Mouse (Mus musculus) thymus, postnatal 0 days (tissue): ENCODE data around the gene Ripk1. TPM values are rescaled to one million over a fixed set of nuclear protein-coding genes. Genes with fewer than 3 reads are reported as not detected.

Experiments
- DNase-seq: peaks from one replicate; pipeline ENCODE4 v3.0.0-alpha.2; 2015; ENCODE audit warnings: low spot score
- polyA plus RNA-seq: library from polyadenylated mRNA; unstranded; fragments of >200 nt; fragmentation: Nextera tagmentation; extraction: Ambion mirVana; gene quantifications from 2 replicates; pipeline ENCODE4 v1.2.1, GENCODE M21; 2015

Gene Ripk1
- 12.9 and 13.5 TPM in 2 replicates for polyA plus RNA-seq

GRCm38 (mm10) chr13:34002058-34003006 is at the start of gene Ripk1, which contains the start of gene Serpinb6a:
Ripk1 (plus strand) TSS chr13:34002363.
Serpinb6a (minus strand) TSS chr13:34002794.
- DNase-seq: peak; percentile 95

GRCm38 (mm10) chr13:33952947-33953346 is 49.2 kb upstream of the Ripk1 start:
- no peak for DNase-seq

GRCm38 (mm10) chr13:33956571-33957421 is 45.4 kb upstream of the Ripk1 start:
- DNase-seq: peak; percentile 49

- no peak for DNase-seq
Observed at GRCm38 (mm10) chr13:33959771-33960170, 42.4 kb upstream of the Ripk1 start.

GRCm38 (mm10) chr13:33964206-33965046 is 37.7 kb upstream of the Ripk1 start, which contains the start of gene Nqo2:
Nqo2 (plus strand) TSS chr13:33964687.
- peak; percentile 51 for DNase-seq

GRCm38 (mm10) chr13:33965056-33966024 is 36.8 kb upstream of the Ripk1 start:
- peak; percentile 30 for DNase-seq

GRCm38 (mm10) chr13:33966025-33966412 is 36.1 kb upstream of the Ripk1 start:
- DNase-seq: no peak

GRCm38 (mm10) chr13:33966574-33966973 is 35.6 kb upstream of the Ripk1 start:
- DNase-seq: no peak

- no peak for DNase-seq
Observed at GRCm38 (mm10) chr13:33989625-33990024, 12.5 kb upstream of the Ripk1 start.

- DNase-seq: peak; percentile 63
Observed at GRCm38 (mm10) chr13:33995197-33995596, 7.0 kb upstream of the Ripk1 start.

GRCm38 (mm10) chr13:34003058-34003457 is 895 bp downstream of the Ripk1 start:
- DNase-seq: no peak

GRCm38 (mm10) chr13:34007234-34007633 is 5.1 kb downstream of the Ripk1 start:
- DNase-seq: no peak

GRCm38 (mm10) chr13:34016927-34017569 is 14.9 kb downstream of the Ripk1 start:
- DNase-seq: no peak

- DNase-seq: no peak
Observed at GRCm38 (mm10) chr13:34018521-34018920, 16.4 kb downstream of the Ripk1 start.

- DNase-seq: no peak
Observed at GRCm38 (mm10) chr13:34021998-34022397, 19.8 kb downstream of the Ripk1 start.

- DNase-seq: no peak
Observed at GRCm38 (mm10) chr13:34032041-34032440, 29.9 kb downstream of the Ripk1 start.

- DNase-seq: no peak
Observed at GRCm38 (mm10) chr13:34035424-34035823, 33.3 kb downstream of the Ripk1 start.

GRCm38 (mm10) chr13:34036726-34037125 is 34.6 kb downstream of the Ripk1 start:
- peak; percentile 8 for DNase-seq
